Mouse (Mus musculus): ENCODE data around the gene Arpc2.

- TF ChIP-seq POLR2AphosphoS5 (IDR thresholded peaks at IDR 0.05; ENCODE audit: insufficient replicate concordance, low read depth, low read length) (no peak), CTCF (IDR thresholded peaks at IDR 0.05; ENCODE audit: low read depth, low read length) (no peak), TAL1 (conservative IDR thresholded peaks at IDR 0.05; ENCODE audit: low read depth, low read length) (no peak)
These were observed 60.6 kb downstream of the Arpc2 start for GRCm38 (mm10) chr1:74296477-74296876.
